Mouse (Mus musculus) bone marrow macrophage, adult 2 months (primary cell): ENCODE results near the gene Krr1.

Experiments used
- CTCF ChIP-seq: IDR thresholded peaks from 2 replicates; pipeline ENCODE4 v1.5.1; 2012; ENCODE audit warnings: low read depth, mild to moderate bottlenecking, low read length, moderate library complexity
- POLR2A ChIP-seq: IDR thresholded peaks from 2 replicates; pipeline ENCODE4 v1.6.1; 2012; ENCODE audit warnings: mild to moderate bottlenecking, low read depth, low read length, borderline replicate concordance

- TF ChIP-seq CTCF (no peak), POLR2A (no peak)
Measured at GRCm38 (mm10) chr10:111948041-111948440, 24.4 kb upstream of the Krr1 start.
